Mouse (Mus musculus) ovary, postnatal 36 days (tissue): ENCODE data around the gene Cldn10.

Source experiments
- DNase-seq: peaks from one replicate; pipeline ENCODE4 v3.0.0; 2022; ENCODE audit warnings: low spot score, mixed read lengths

Cldn10 gene

DNA sequence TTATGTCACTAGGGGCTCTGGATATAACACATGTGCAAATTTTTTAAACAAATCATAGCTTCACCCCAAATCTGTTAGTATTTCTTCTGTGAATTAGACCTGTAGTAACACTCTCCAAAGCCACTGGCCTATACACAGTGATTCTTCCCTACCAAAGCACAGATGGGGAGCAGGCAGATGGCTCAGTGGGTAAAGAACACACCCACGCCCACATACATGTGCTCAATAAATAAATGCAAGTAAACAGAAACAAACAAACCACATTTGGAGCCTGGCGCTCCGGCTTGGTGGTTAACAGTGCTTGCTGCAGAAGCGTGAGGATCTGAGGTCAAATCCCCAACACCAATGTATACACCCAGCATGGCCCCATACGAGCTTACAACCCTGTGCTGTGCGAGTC is 123.8 kb downstream of the Cldn10 start:
- no peak for DNase-seq

GRCm38 (mm10) chr14:118913651-118914050 is 125.9 kb downstream of the Cldn10 start:
- no peak for DNase-seq

- DNase-seq, result no peak
These were observed 131.3 kb downstream of the Cldn10 start for GRCm38 (mm10) chr14:118919025-118919424.

DNA sequence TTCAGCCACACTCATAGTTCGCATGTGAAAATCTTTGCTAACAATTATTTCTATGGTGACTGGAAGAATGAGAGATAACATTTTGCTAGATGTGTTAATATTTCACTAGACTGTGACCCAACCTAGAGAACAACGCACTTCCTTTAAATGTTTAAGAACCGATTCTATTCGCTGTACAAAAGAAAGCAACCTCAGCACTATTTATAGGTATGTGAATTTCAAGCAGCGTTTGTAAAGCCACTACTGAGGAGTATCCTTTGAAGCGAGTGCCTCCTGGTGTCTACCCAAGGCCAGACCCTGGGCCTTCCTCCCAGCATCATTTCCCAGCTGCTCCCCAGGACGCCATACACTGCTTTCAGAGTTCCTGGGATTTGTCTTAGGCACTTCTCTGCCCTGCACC is 132.9 kb downstream of the Cldn10 start:
- no peak for DNase-seq

- no peak for DNase-seq
These were observed 134.5 kb downstream of the Cldn10 start for GRCm38 (mm10) chr14:118922251-118922650.

GRCm38 (mm10) chr14:118922667-118923184 is 135.0 kb downstream of the Cldn10 start:
- DNase-seq, result peak; percentile 35
